Mouse (Mus musculus) olfactory bulb, adult 2 months (tissue): Measurements from ENCODE around the gene Gstm5.

Experiments used
- CTCF ChIP-seq: fragments of 200-500 bp; IDR thresholded peaks from 2 replicates; pipeline ENCODE4 v1.5.1; 2012; ENCODE audit warnings: low read depth, mild to moderate bottlenecking, low read length, moderate library complexity; ENCODE audit not compliant: insufficient read depth
- POLR2A ChIP-seq: fragments of 200-500 bp; IDR thresholded peaks from 2 replicates; pipeline ENCODE4 v1.6.1; 2012; ENCODE audit warnings: mild to moderate bottlenecking, low read depth, low read length, moderate library complexity; ENCODE audit not compliant: insufficient read depth

- no peak for TF ChIP-seq CTCF
- no peak for TF ChIP-seq POLR2A
These were observed 21.1 kb downstream of the Gstm5 start for GRCm38 (mm10) chr3:107916674-107917073.
